Mouse (Mus musculus): Measurements from ENCODE around the gene Rnf225. TPM values are rescaled to one million over a fixed set of nuclear protein-coding genes. Genes with fewer than 3 reads are reported as not detected.
"Not testable (repeated sequence)": the region's sequence is repeated elsewhere in the genome, so short reads cannot be mapped to it uniquely, and the experiment has no call there.

Rnf225 gene
- total and polyA plus RNA-seq, 3 experiments, result 0.89 to 2.3 TPM; not detected in 1

DNA sequence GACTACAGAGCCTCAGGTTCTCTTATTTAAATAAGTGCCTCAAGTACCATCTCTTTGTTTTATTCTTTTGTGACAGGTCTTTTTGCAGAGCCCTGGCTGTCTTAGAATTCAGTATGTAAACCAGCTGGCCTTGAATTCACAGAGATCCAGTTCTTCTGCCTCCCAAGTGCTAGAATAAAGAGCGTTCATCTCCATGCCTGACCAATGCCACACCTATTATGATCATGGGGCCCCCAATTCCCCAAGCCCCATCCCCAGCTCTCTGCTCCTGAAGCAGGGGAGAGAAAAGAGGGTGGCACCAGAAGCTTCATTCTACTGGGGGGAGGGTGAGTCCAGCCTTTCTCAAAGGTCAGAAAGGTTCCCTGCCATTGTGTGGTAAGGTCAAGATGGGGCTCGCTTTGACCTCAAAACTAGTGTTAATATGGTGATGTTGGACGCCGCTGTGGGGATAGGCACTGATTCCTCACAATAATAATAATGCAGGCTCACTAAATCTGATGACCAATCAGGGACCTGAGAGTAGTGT lies 6.5 kb downstream of the Rnf225 start:
- TF ChIP-seq ZKSCAN1 (IDR thresholded peaks at IDR 0.05; ENCODE audit: low read depth, low read length), result no peak
- TF ChIP-seq E2F4 (IDR thresholded peaks at IDR 0.05; ENCODE audit: borderline replicate concordance, low read depth, low read length), result no peak
- no peak for TF ChIP-seq RAD21 (IDR thresholded peaks at IDR 0.05; ENCODE audit: low read depth, low read length)
- TF ChIP-seq KAT2A (conservative IDR thresholded peaks at IDR 0.05; ENCODE audit: low read depth, low read length), result no peak
- TF ChIP-seq CHD1 (IDR thresholded peaks at IDR 0.05; ENCODE audit: low read depth, low read length), result no peak
- TF ChIP-seq GATA1 (IDR thresholded peaks at IDR 0.05; ENCODE audit: low read depth, low read length), result no peak
- TF ChIP-seq NRF1 (IDR thresholded peaks at IDR 0.05; ENCODE audit: insufficient read depth, low read depth, low read length, poor library complexity, severe bottlenecking), result no peak
- no peak for TF ChIP-seq CHD2 (IDR thresholded peaks at IDR 0.05; ENCODE audit: low read length)
- TF ChIP-seq MAX (IDR thresholded peaks at IDR 0.05; ENCODE audit: low read length), result no peak
- TF ChIP-seq USF2 (IDR thresholded peaks at IDR 0.05; ENCODE audit: borderline replicate concordance in 1 of 2, insufficient read depth in 1 of 2, low read depth in 1 of 2, low read length in 2 of 2), result no peak
- no peak for TF ChIP-seq HCFC1 (IDR thresholded peaks at IDR 0.05; ENCODE audit: low read depth, low read length)
- no peak for TF ChIP-seq NELFE (IDR thresholded peaks at IDR 0.05; ENCODE audit: low read depth, low read length)
- no peak for TF ChIP-seq MXI1 (IDR thresholded peaks at IDR 0.05; ENCODE audit: low read depth, low read length)
- TF ChIP-seq TCF12 (IDR thresholded peaks at IDR 0.05; ENCODE audit: low read depth, low read length), result no peak
- no peak for TF ChIP-seq MYC (IDR thresholded peaks at IDR 0.05; ENCODE audit: low read depth, low read length)
- TF ChIP-seq MEF2A (IDR thresholded peaks at IDR 0.05; ENCODE audit: extremely low read depth, insufficient replicate concordance, low read depth, low read length, poor library complexity, severe bottlenecking), result no peak
- TF ChIP-seq POLR2A (IDR thresholded peaks at IDR 0.05; ENCODE audit: control insufficient read depth in 1 of 2, insufficient read depth in 1 of 2, low read depth in 1 of 2, low read length in 2 of 2, poor library complexity in 1 of 2), result no peak
- TF ChIP-seq MAFK (IDR thresholded peaks at IDR 0.05; ENCODE audit: borderline replicate concordance, low read depth, low read length), result no peak
- TF ChIP-seq GABPA (IDR thresholded peaks at IDR 0.05; ENCODE audit: low read depth, low read length), result no peak
- TF ChIP-seq CTCF (IDR thresholded peaks at IDR 0.05 in 2 of 3, conservative IDR thresholded peaks at IDR 0.05 in 1 of 3; ENCODE audit: control insufficient read depth in 1 of 3, insufficient read depth in 1 of 3, low read depth in 2 of 3, low read length in 3 of 3, poor library complexity in 1 of 3, severe bottlenecking in 1 of 3), result no peak

DNA sequence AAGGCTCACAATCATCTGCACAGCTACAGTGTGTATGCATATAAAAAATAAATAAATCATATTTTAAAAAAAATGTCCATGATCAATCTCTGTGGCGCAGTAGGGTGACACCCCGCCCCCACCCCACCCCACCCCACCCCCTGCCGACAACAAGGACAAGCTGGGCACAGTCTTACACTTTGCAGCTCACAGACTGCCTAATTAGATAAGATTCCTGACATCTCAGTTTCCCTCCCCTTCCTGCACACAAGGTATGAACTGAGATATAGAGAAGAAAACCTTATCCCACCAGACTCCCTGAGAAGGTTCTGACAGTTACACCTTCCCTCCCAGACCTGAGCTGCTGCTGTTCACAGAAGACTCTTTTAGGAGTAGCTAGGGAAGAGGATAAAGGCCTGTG lies 7.6 kb downstream of the Rnf225 start:
- Histone ChIP-seq H3K27ac (ENCODE audit: control insufficient read depth, low read depth, low read length) (no peak overlapping the region), H3K9ac (ENCODE audit: control insufficient read depth, low read depth, low read length, poor library complexity, severe bottlenecking) (no peak overlapping the region), H3K79me2 (ENCODE audit: control insufficient read depth, insufficient read depth, low read length, poor library complexity) (no peaks in the 10 kb centered on the region), H3K9me3 (replicated peaks; ENCODE audit: insufficient read depth, low read length) (no peaks in the 10 kb centered on the region), H3K27me3 (ENCODE audit: control insufficient read depth in 1 of 2, insufficient read depth in 2 of 2, low read length in 2 of 2) (no peaks in the 10 kb centered on the region), H3K36me3 (ENCODE audit: control insufficient read depth in 1 of 2, insufficient read depth in 2 of 2, low read length in 2 of 2) (no peaks in the 10 kb centered on the region), H3K4me1 (ENCODE audit: control insufficient read depth in 1 of 2, insufficient read depth in 2 of 2, low read length in 2 of 2) (no peaks in the 10 kb centered on the region), H3K4me3 (ENCODE audit: control insufficient read depth in 1 of 2, insufficient read depth in 1 of 2, low read depth in 2 of 2, low read length in 2 of 2) (no peak overlapping the region)
- no peak for DNase-seq (ENCODE audit: low read depth, low spot score)
- TF ChIP-seq NELFE (IDR thresholded peaks at IDR 0.05; ENCODE audit: low read depth, low read length) (no peak), TBP (IDR thresholded peaks at IDR 0.05; ENCODE audit: low read depth, low read length) (no peak), MAX (IDR thresholded peaks at IDR 0.05; ENCODE audit: low read length) (no peak), TCF12 (IDR thresholded peaks at IDR 0.05; ENCODE audit: low read depth, low read length) (no peak), RCOR1 (IDR thresholded peaks at IDR 0.05; ENCODE audit: low read depth, low read length) (no peak), JUND (IDR thresholded peaks at IDR 0.05; ENCODE audit: low read depth, low read length) (no peak), POLR2AphosphoS5 (IDR thresholded peaks at IDR 0.05; ENCODE audit: borderline replicate concordance, low read depth, low read length) (no peak), UBTF (IDR thresholded peaks at IDR 0.05; ENCODE audit: borderline replicate concordance, insufficient read depth, low read depth, low read length) (no peak)

More for the DNA sequence above, 6.5 kb downstream of the Rnf225 start:
- DNase-seq (ENCODE audit: low read depth, low spot score), result no peak
- no peaks in the 10 kb centered on the region for H3K79me2 ChIP-seq (ENCODE audit: control insufficient read depth, insufficient read depth, low read length, poor library complexity)
- no peak overlapping the region for H3K27ac ChIP-seq (ENCODE audit: control insufficient read depth, low read depth, low read length)
- H3K9ac ChIP-seq (ENCODE audit: control insufficient read depth, low read depth, low read length, poor library complexity, severe bottlenecking), result no peak overlapping the region
- H3K4me1 ChIP-seq (ENCODE audit: control insufficient read depth in 1 of 2, insufficient read depth in 2 of 2, low read length in 2 of 2), result no peaks in the 10 kb centered on the region
- H3K4me3 ChIP-seq (ENCODE audit: control insufficient read depth in 1 of 2, insufficient read depth in 1 of 2, low read depth in 2 of 2, low read length in 2 of 2), result no peak overlapping the region
- no peaks in the 10 kb centered on the region for H3K9me3 ChIP-seq (replicated peaks; ENCODE audit: insufficient read depth, low read length)
- no peaks in the 10 kb centered on the region for H3K36me3 ChIP-seq (ENCODE audit: control insufficient read depth in 1 of 2, insufficient read depth in 2 of 2, low read length in 2 of 2)
- H3K27me3 ChIP-seq (ENCODE audit: control insufficient read depth in 1 of 2, insufficient read depth in 2 of 2, low read length in 2 of 2), result no peaks in the 10 kb centered on the region

DNA sequence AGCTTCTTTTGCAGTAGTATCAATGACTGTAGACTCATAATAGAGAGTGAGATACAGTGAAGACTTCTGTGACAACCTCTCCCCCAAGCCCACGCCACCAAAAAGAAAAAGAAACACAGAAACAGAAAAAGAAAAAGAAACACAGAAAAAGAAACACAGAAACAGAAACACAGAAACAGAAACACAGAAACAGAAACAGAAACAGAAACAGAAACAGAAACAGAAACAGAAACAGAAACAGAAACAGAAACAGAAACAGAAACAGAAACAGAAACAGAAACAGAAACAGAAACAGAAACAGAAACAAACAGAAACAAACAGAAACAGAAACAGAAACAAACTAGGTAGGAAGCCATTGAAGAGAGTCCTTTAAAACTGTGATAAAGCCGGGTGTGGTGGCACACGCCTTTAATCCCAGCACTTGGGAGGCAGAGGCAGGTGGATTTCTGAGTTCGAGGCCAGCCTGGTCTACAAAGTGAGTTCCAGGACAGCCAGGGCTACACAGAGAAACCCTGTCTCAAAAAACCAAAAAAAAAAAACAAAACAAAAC lies 10.1 kb downstream of the Rnf225 start:
- H3K4me3 ChIP-seq (ENCODE audit: control insufficient read depth in 1 of 2, insufficient read depth in 1 of 2, low read depth in 2 of 2, low read length in 2 of 2); H3K27me3 ChIP-seq (ENCODE audit: control insufficient read depth in 1 of 2, insufficient read depth in 2 of 2, low read length in 2 of 2); H3K36me3 ChIP-seq (ENCODE audit: control insufficient read depth in 1 of 2, insufficient read depth in 2 of 2, low read length in 2 of 2); H3K9ac ChIP-seq (ENCODE audit: control insufficient read depth, low read depth, low read length, poor library complexity, severe bottlenecking); H3K79me2 ChIP-seq (ENCODE audit: control insufficient read depth, insufficient read depth, low read length, poor library complexity); H3K27ac ChIP-seq (ENCODE audit: control insufficient read depth, low read depth, low read length); H3K9me3 ChIP-seq (replicated peaks; ENCODE audit: insufficient read depth, low read length); DNase-seq (ENCODE audit: low read depth, low spot score); H3K4me1 ChIP-seq (ENCODE audit: control insufficient read depth in 1 of 2, insufficient read depth in 2 of 2, low read length in 2 of 2): not testable (repeated sequence)
